Mouse (Mus musculus): ENCODE measurements around the gene Grik4. TPM values are rescaled to one million over a fixed set of nuclear protein-coding genes. Genes with fewer than 3 reads are reported as not detected.
A peak's percentile ranks its signal among the peaks of the same experiment; 100 is the strongest.

The Grik4 gene
- polyA plus RNA-seq, 1 experiment from 2014 or later: 1.1 TPM

DNA sequence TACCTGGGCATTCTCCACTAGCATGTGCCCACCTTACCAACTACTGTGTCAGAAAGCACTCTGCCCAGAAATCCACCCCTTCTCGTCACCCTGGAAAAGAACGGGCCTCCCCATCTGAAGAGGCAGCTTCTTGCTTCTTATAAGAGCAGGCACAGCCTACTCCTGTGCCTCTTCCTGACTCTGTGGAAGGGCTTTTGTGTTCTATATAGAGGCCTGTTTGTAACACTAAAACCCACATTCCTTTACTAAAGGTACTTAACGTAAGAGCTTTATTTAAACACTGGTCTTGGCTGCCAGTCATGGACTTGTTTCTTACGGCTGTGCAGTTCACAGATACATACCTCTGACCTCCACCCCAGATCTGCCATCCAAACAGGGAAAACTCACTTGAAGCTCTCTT is 22.5 kb downstream of the Grik4 start:
- Histone ChIP-seq H3K4me3 (ENCODE audit: low read depth, low read length) (no peak overlapping the region), H3K9ac (ENCODE audit: low read length) (no peak overlapping the region), H3K27ac (ENCODE audit: low read depth, low read length) (no peak overlapping the region), H3K27me3 (ENCODE audit: control insufficient read depth, insufficient read depth, low read length) (no peaks in the 10 kb centered on the region), H3K36me3 (ENCODE audit: control insufficient read depth, insufficient read depth, low read length) (no peaks in the 10 kb centered on the region), H3K4me1 (replicated peaks; ENCODE audit: control insufficient read depth, insufficient read depth, low read length) (peaks cover 4% of the 10 kb centered on the region; the same call in 1 of the 2 replicates), H3K4me2 (ENCODE audit: low read depth, low read length, severe bottlenecking) (no peak overlapping the region), H3K9me3 (ENCODE audit: control insufficient read depth, low read length) (no peaks in the 10 kb centered on the region)
- ATAC-seq (replicated peaks; ENCODE audit: low FRiP score) (no peak), DNase-seq (ENCODE audit: low spot score) (no peak)
- 62% methylated on average over 4 of the region's 4 CpGs for WGBS

DNA sequence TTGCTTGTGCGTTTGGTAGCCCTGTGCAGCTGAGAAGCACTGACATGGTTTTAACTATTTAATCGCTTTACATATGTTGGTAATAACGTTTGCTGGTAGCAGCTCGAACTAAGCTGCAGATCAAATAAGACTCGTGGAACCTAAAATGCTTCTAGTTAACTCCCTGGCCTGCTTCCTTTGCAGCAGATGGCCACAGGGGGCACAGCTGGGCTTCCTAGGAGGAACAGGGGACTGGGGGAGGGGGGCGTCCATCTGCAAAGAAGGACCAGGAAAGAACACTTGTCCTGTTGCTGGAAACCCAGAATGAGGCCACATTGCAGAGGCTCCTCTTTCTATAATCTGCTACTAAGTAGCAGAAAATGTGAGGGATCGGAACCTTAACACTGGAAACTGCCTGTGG is 24.1 kb downstream of the Grik4 start:
- Histone ChIP-seq H3K4me2 (ENCODE audit: low read depth, low read length, severe bottlenecking) (no peak overlapping the region), H3K36me3 (ENCODE audit: control insufficient read depth, insufficient read depth, low read length) (no peaks in the 10 kb centered on the region), H3K27me3 (ENCODE audit: control insufficient read depth, insufficient read depth, low read length) (no peaks in the 10 kb centered on the region), H3K4me1 (replicated peaks; ENCODE audit: control insufficient read depth, insufficient read depth, low read length) (peaks cover 4% of the 10 kb centered on the region; the same call in 1 of the 2 replicates), H3K27ac (ENCODE audit: low read depth, low read length) (no peak overlapping the region), H3K9ac (ENCODE audit: low read length) (no peak overlapping the region), H3K9me3 (ENCODE audit: control insufficient read depth, low read length) (no peaks in the 10 kb centered on the region), H3K4me3 (ENCODE audit: low read depth, low read length) (no peak overlapping the region)
- DNase-seq (ENCODE audit: low spot score) (no peak), ATAC-seq (replicated peaks; ENCODE audit: low FRiP score) (no peak)
- 45% methylated on average over 7 of the region's 7 CpGs for WGBS

DNA sequence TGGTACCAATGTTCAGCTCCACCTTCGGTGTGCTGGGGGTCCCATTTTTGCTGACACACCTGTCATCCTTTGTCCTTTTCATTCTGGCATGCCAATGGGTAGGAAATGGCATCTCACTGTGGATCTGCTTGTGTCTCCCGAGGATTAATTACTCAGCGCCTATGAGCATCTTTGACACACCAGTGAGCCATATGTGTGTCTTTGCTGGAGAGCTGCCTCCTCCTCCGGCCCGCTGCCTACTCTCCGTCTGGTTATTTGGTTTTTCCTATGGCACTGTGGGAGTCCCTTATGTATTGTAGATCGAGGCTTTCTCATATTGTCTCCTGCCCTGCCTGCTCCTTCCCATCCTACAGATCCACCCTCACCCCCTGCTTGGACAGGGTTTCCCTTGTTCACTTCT is 26.4 kb downstream of the Grik4 start:
- WGBS: 88% methylated on average over 7 of the region's 7 CpGs
- Histone ChIP-seq H3K4me1 (replicated peaks; ENCODE audit: control insufficient read depth, insufficient read depth, low read length) (peaks cover 4% of the 10 kb centered on the region; the same call in 1 of the 2 replicates), H3K27me3 (ENCODE audit: control insufficient read depth, insufficient read depth, low read length) (no peaks in the 10 kb centered on the region), H3K9me3 (ENCODE audit: control insufficient read depth, low read length) (no peaks in the 10 kb centered on the region), H3K9ac (ENCODE audit: low read length) (no peak overlapping the region), H3K4me3 (ENCODE audit: low read depth, low read length) (no peak overlapping the region), H3K4me2 (ENCODE audit: low read depth, low read length, severe bottlenecking) (no peak overlapping the region), H3K36me3 (ENCODE audit: control insufficient read depth, insufficient read depth, low read length) (no peaks in the 10 kb centered on the region), H3K27ac (ENCODE audit: low read depth, low read length) (no peak overlapping the region)
- ATAC-seq (replicated peaks; ENCODE audit: low FRiP score) (no peak), DNase-seq (ENCODE audit: low spot score) (no peak)

DNA sequence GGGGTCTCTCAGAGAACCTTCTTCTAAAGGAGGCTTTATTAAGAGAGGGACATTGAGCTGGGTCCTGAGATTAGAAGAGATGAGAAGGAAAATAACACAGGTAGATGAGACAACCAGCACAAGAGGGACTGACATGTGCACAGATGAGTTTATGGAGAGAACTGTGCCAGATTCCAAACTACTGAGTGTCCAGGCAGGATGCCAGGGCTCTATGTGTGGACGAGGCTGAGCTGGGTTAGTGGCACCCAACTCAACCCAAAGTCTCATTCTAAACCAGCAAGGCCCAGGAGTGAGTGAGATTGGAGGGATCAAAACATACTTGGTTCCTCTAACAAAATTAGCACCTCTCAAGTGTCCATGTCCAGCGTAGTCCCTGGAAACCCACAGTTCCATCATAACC is 31.1 kb downstream of the Grik4 start:
- Histone ChIP-seq H3K9me3 (ENCODE audit: control insufficient read depth, low read length) (no peaks in the 10 kb centered on the region), H3K27me3 (ENCODE audit: control insufficient read depth, insufficient read depth, low read length) (no peaks in the 10 kb centered on the region), H3K9ac (ENCODE audit: low read length) (no peak overlapping the region), H3K4me2 (ENCODE audit: low read depth, low read length, severe bottlenecking) (no peak overlapping the region), H3K4me1 (replicated peaks; ENCODE audit: control insufficient read depth, insufficient read depth, low read length) (no peaks in the 10 kb centered on the region; the same call in 1 of the 2 replicates), H3K4me3 (ENCODE audit: low read depth, low read length) (no peak overlapping the region), H3K36me3 (ENCODE audit: control insufficient read depth, insufficient read depth, low read length) (no peaks in the 10 kb centered on the region), H3K27ac (ENCODE audit: low read depth, low read length) (no peak overlapping the region)
- ATAC-seq (replicated peaks; ENCODE audit: low FRiP score): no peak
- no peak for DNase-seq (ENCODE audit: low spot score)
- 78% methylated on average over 2 of the region's 2 CpGs for WGBS

DNA sequence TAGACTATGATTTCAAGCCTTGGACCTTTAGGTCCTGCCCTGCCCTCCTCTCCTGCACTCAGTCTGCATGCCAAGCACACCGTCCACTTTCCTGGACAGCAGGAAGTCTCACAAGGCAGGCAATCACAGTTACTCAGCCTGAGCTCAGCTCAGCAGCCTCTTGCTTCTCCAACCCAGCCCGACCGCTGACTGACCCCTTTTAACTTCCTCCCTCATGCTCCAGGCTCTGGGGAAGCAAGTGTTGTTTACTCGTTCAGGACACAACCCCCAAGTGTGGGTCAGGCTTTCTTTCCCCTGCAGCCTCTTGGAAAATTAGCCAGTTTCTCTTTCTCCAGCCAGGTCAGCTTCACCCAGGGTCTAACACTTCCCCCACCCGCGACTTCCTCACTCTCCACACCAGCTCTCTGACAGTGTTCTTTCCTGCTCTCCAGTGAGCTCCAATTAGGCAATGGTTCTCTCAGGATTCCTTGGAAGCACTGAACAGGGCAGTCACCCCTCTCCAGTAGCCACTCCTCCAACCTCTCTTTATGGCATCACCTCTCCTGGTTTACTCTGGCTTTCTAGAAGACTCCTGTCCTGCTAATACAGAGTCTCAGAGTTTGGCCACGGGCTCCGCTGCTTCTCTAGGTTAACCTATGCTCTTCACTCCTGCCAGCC is 35.5 kb downstream of the Grik4 start:
- H3K27me3 ChIP-seq (ENCODE audit: control insufficient read depth, insufficient read depth, low read length): no peaks in the 10 kb centered on the region
- H3K4me2 ChIP-seq (ENCODE audit: low read depth, low read length, severe bottlenecking): no peak overlapping the region
- no peaks in the 10 kb centered on the region for H3K9me3 ChIP-seq (ENCODE audit: control insufficient read depth, low read length)
- H3K9ac ChIP-seq (ENCODE audit: low read length): no peak overlapping the region
- H3K27ac ChIP-seq (ENCODE audit: low read depth, low read length): no peak overlapping the region
- DNase-seq (ENCODE audit: low spot score): no peak
- WGBS: 49% methylated on average over 8 of the region's 8 CpGs
- H3K36me3 ChIP-seq (ENCODE audit: control insufficient read depth, insufficient read depth, low read length): no peaks in the 10 kb centered on the region; the same call in 1 of the 2 replicates
- peaks cover 5% of the 10 kb centered on the region; the same call in 1 of the 2 replicates for H3K4me1 ChIP-seq (replicated peaks; ENCODE audit: control insufficient read depth, insufficient read depth, low read length)
- no peak for ATAC-seq (replicated peaks; ENCODE audit: low FRiP score)
- no peak overlapping the region for H3K4me3 ChIP-seq (ENCODE audit: low read depth, low read length)

DNA sequence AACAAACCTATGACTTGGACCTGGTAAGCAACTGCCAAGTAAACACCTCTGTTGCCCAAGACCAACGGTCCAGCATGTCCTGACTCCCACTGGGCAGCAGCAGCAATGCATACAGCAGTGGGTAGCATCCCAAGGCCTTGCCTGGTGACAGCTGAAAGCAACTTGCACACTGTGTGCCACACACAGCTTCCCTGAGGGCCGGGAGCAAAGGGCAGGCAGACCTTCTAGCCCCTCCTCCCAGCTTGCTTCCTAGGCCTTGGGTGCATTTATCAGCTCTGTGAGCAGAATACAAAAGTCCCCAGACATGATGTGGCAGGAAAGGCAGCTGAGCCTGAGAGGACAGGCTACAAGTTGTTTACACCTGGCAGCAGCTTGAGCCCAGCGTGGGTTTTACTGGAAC is 37.3 kb downstream of the Grik4 start:
- no peak overlapping the region for H3K9ac ChIP-seq (ENCODE audit: low read length)

DNA sequence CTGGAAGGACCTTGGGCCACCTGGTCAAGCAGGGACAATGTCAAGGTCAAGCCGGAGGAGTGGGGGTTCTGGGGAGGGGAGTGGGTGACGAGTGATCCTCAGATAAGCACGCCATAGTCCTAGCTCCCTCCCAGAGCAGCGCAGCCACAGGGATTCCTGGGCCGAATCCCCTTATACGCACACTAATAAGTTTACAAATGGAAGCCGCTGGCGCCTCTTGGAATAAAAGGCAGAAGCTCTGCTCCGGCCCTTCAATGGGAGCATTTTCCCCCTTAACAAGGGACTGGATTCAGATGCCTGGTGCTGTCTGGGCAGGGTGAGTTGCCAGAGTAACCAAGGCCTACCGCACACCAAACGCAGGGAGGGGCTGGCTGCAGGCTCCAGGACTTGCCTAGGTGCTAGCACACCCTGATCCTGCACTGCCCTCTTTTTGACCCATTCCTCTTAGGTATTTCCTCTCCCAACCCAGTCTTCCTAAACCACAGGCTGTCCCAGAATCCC is 46.2 kb downstream of the Grik4 start:
- Histone ChIP-seq H3K4me3 (ENCODE audit: low read depth, low read length) (peak overlapping the region; percentile 44), H3K27me3 (ENCODE audit: control insufficient read depth, insufficient read depth, low read length) (peaks cover 2% of the 10 kb centered on the region), H3K9ac (ENCODE audit: low read length) (peak overlapping the region; percentile 65), H3K9me3 (ENCODE audit: control insufficient read depth, low read length) (no peaks in the 10 kb centered on the region), H3K4me2 (ENCODE audit: low read depth, low read length, severe bottlenecking) (peak overlapping the region; percentile 94), H3K36me3 (ENCODE audit: control insufficient read depth, insufficient read depth, low read length) (no peaks in the 10 kb centered on the region), H3K27ac (ENCODE audit: low read depth, low read length) (peak overlapping the region; percentile 67), H3K4me1 (replicated peaks; ENCODE audit: control insufficient read depth, insufficient read depth, low read length) (peaks cover 10% of the 10 kb centered on the region)
- ATAC-seq (replicated peaks; ENCODE audit: low FRiP score) (peak; percentile 68), DNase-seq (ENCODE audit: low spot score) (peak; percentile 80)
- WGBS: under 1% methylated on average over 11 of the region's 11 CpGs

More for the DNA sequence above, 37.3 kb downstream of the Grik4 start:
- 33% methylated on average over 3 of the region's 3 CpGs for whole genome bisulfite sequencing
- DNase-seq (ENCODE audit: low spot score) (no peak), ATAC-seq (replicated peaks; ENCODE audit: low FRiP score) (no peak)
- Histone ChIP-seq H3K4me3 (ENCODE audit: low read depth, low read length) (no peak overlapping the region), H3K4me2 (ENCODE audit: low read depth, low read length, severe bottlenecking) (no peak overlapping the region), H3K9me3 (ENCODE audit: control insufficient read depth, low read length) (no peaks in the 10 kb centered on the region), H3K27ac (ENCODE audit: low read depth, low read length) (no peak overlapping the region), H3K4me1 (replicated peaks; ENCODE audit: control insufficient read depth, insufficient read depth, low read length) (peaks cover 5% of the 10 kb centered on the region; the same call in 1 of the 2 replicates), H3K36me3 (ENCODE audit: control insufficient read depth, insufficient read depth, low read length) (no peaks in the 10 kb centered on the region; the same call in 1 of the 2 replicates), H3K27me3 (ENCODE audit: control insufficient read depth, insufficient read depth, low read length) (no peaks in the 10 kb centered on the region)

DNA sequence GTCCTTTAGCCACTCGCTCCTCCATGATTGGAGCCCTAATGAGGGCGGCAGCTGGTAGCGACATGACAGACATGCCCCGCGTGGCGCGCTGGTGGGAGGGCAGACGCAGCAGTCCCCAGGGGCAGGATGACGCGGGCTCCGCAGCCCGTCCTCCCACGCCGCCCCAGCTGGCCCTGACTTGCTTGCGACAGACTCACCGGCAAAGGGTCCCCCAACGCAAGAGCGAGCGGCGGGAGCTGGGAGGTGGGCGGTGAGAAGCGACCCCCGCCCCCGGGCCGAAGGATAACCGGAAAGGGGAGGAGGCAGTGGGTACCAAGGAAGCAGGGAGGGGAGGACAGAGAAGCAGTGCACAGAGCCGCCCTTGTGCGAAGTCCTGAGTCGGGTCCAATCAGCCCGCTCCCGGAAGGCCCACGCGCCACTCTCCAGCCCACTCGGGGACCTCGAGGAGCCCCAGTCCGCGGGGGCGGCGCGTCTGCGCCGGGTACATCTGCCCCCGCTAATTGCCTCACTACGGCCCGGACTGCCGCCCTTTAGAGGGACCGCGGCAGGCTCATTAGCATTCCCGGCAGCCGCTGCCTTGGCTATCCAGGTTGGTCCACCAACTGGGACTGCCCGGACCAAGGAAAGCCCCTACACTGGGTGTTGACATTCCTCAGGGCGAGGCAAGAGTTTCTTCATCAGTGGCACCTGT is 46.8 kb downstream of the Grik4 start:
- peak overlapping the region; percentile 65 for H3K9ac ChIP-seq (ENCODE audit: low read length)
- peak overlapping the region; percentile 67 for H3K27ac ChIP-seq (ENCODE audit: low read depth, low read length)
- peaks cover 10% of the 10 kb centered on the region for H3K4me1 ChIP-seq (replicated peaks; ENCODE audit: control insufficient read depth, insufficient read depth, low read length)
- DNase-seq (ENCODE audit: low spot score) (peak; percentile 88), ATAC-seq (replicated peaks; ENCODE audit: low FRiP score) (peak; percentile 80)
- no peaks in the 10 kb centered on the region for H3K36me3 ChIP-seq (ENCODE audit: control insufficient read depth, insufficient read depth, low read length)
- peak overlapping the region; percentile 44 for H3K4me3 ChIP-seq (ENCODE audit: low read depth, low read length)
- peak overlapping the region; percentile 94 for H3K4me2 ChIP-seq (ENCODE audit: low read depth, low read length, severe bottlenecking)
- peaks cover 2% of the 10 kb centered on the region for H3K27me3 ChIP-seq (ENCODE audit: control insufficient read depth, insufficient read depth, low read length)
- no peaks in the 10 kb centered on the region; the same call in 1 of the 2 replicates for H3K9me3 ChIP-seq (ENCODE audit: control insufficient read depth, low read length)
- under 1% methylated on average over 49 of the region's 52 CpGs for WGBS

Data from forebrain, embryonic 11.5 days (tissue).